Mouse (Mus musculus) cerebellum, adult 2 months (tissue): ENCODE data around the gene Sowahb.

Source experiments
- CTCF ChIP-seq: fragments of 200-500 bp; IDR thresholded peaks from 2 replicates; pipeline ENCODE4 v1.5.1; 2011; ENCODE audit warnings: low read depth, mild to moderate bottlenecking, control low read depth, low read length, moderate library complexity, borderline replicate concordance; ENCODE audit not compliant: insufficient read depth
- POLR2A ChIP-seq: fragments of 200-500 bp; IDR thresholded peaks from 2 replicates; pipeline ENCODE4 v1.6.1; 2011; ENCODE audit warnings: low read length, control low read depth, borderline replicate concordance; ENCODE audit not compliant: insufficient read depth

DNA sequence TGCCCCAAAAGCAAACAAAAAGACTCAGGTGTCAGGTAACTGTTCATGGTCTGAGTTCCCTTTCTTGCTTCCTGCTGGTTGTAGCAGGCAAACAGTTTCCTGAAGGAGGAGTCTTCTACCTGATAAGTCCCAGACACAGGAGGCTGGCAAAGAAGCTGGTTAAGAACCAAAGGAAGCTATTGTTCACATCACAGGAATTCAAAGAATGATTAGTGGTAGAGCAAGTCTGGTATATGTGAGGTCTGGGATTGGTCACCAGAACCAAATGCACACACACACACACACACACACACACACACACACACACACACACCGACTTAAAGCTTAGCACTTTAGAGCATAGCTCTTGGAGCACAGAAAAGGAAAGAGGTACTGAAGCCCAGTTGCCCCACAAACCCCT lies 9.5 kb downstream of the Sowahb start:
- TF ChIP-seq POLR2A = no peak
- no peak for TF ChIP-seq CTCF
